18 mouse cellular contexts compared by ENCODE assay signal in the genomic region with DNA sequence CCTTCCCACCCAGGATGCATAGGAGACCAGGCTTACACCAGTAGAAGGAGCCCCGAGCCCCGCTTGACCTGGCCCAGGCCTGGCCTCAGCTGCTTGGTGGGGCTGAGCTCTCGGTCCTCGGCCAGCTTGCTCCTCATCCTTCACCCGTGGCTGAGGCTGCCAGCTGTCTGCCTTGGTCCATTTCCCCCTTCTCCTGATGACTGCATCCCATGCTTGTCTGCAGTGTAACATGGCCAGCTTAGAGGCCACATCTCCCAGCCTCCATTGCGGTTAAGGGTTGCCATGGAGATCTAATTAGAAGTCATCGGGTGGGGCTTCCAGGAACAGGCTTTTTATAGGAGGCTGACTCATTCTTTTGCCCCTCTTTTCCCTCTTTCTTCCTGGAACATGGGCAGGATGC. TPM values are rescaled to one million over a fixed set of nuclear protein-coding genes. Genes with fewer than 3 reads are reported as not detected.
DNase-seq lines count a peak whose midpoint lies in the region; ATAC-seq and TF ChIP-seq lines count a peak whose summit lies in the region.
"Had no signal": no experiment of that assay in that cellular context is flagged by ENCODE, and none has a peak within 500 bp of the region (broad histone marks: within the 10 kb centered on the region; RNA-seq: fewer than 3 reads in every experiment).

No protein-coding gene starts in this region.

- no peak overlapping the region for H3K9ac ChIP-seq in forebrain, embryonic 16.5 days (replicated peaks; ENCODE audit: low read depth, low read length)
- no peak overlapping the region for H3K9ac ChIP-seq in lung, embryonic 14.5 days
- H3K9ac ChIP-seq in midbrain, embryonic 14.5 days (replicated peaks; ENCODE audit: low read length), result no peak overlapping the region
- no peak overlapping the region for H3K9ac ChIP-seq in intestine, postnatal 0 days (ENCODE audit: low read depth, low read length)
- H3K9ac ChIP-seq: lung, embryonic 15.5 days had no signal

- WGBS in forebrain, embryonic 10.5 days, result 76% methylated on average over 7 of the region's 7 CpGs
- 50% methylated on average over 7 of the region's 7 CpGs for WGBS in forebrain, embryonic 16.5 days
- 43% methylated on average over 7 of the region's 7 CpGs for WGBS in lung, embryonic 14.5 days
- 42% methylated on average over 7 of the region's 7 CpGs for WGBS in midbrain, embryonic 14.5 days
- 53% methylated on average over 7 of the region's 7 CpGs for WGBS in intestine, postnatal 0 days

- H3K27me3 ChIP-seq in forebrain, embryonic 10.5 days (ENCODE audit: poor library complexity, severe bottlenecking), result peaks cover 85% of the 10 kb centered on the region
- H3K27me3 ChIP-seq in forebrain, embryonic 16.5 days (replicated peaks; ENCODE audit: control insufficient read depth, insufficient read depth, low read length), result no peaks in the 10 kb centered on the region
- 0 out of 2 replicates have a peak, but pooled peaks cover 5% of the 10 kb centered on the region for H3K27me3 ChIP-seq in lung, embryonic 14.5 days (ENCODE audit: insufficient read depth, low read length)
- H3K27me3 ChIP-seq in midbrain, embryonic 14.5 days (ENCODE audit: control insufficient read depth, insufficient read depth, low read length), result no peaks in the 10 kb centered on the region
- peaks cover 9% of the 10 kb centered on the region; the same call in 1 of the 2 replicates for H3K27me3 ChIP-seq in intestine, postnatal 0 days (replicated peaks; ENCODE audit: control insufficient read depth, insufficient read depth, low read length)

- no peaks in the 10 kb centered on the region for H3K36me3 ChIP-seq in forebrain, embryonic 10.5 days (replicated peaks)
- H3K36me3 ChIP-seq in forebrain, embryonic 16.5 days (ENCODE audit: control insufficient read depth, insufficient read depth), result no peaks in the 10 kb centered on the region
- no peaks in the 10 kb centered on the region for H3K36me3 ChIP-seq in lung, embryonic 14.5 days (ENCODE audit: insufficient read depth)
- H3K36me3 ChIP-seq in midbrain, embryonic 14.5 days (ENCODE audit: control insufficient read depth, insufficient read depth, low read length), result no peaks in the 10 kb centered on the region
- H3K36me3 ChIP-seq in intestine, postnatal 0 days (ENCODE audit: control insufficient read depth, insufficient read depth), result no peaks in the 10 kb centered on the region
- H3K36me3 ChIP-seq: embryonic facial prominence, embryonic 13.5 days; heart, embryonic 10.5 days; lung, embryonic 15.5 days had no signal

- peak overlapping the region; percentile 59; the same call in 1 of the 2 replicates for H3K27ac ChIP-seq in forebrain, embryonic 10.5 days
- H3K27ac ChIP-seq in forebrain, embryonic 16.5 days (ENCODE audit: low read length), result no peak overlapping the region
- no peak overlapping the region for H3K27ac ChIP-seq in lung, embryonic 14.5 days (ENCODE audit: low read depth)
- H3K27ac ChIP-seq in midbrain, embryonic 14.5 days (replicated peaks; ENCODE audit: low read depth, low read length), result 0 out of 2 replicates have a peak overlapping the region, but pooled peaks have one; percentile 8
- no peak overlapping the region; the same call in 1 of the 2 replicates for H3K27ac ChIP-seq in intestine, postnatal 0 days (ENCODE audit: low read depth, low read length)
- H3K27ac ChIP-seq: embryonic facial prominence, embryonic 13.5 days; heart, embryonic 10.5 days; lung, embryonic 15.5 days had no signal

- ATAC-seq in forebrain, embryonic 16.5 days, result no peak
- ATAC-seq in lung, embryonic 14.5 days (ENCODE audit: insufficient read depth), result no peak
- ATAC-seq in midbrain, embryonic 14.5 days (ENCODE audit: low FRiP score, low TSS enrichment), result no peak
- no peak for ATAC-seq in intestine, postnatal 0 days

- no peak for DNase-seq in forebrain, embryonic 10.5 days (ENCODE audit: extremely low spot score, low spot score)
- peak; percentile 4 for DNase-seq in lung, embryonic 14.5 days
- DNase-seq in lung, postnatal 25 days (ENCODE audit: low spot score), result no peak
- DNase-seq in brain, adult 2 months (ENCODE audit: low read depth, low spot score), result peak; percentile 80
- peak; percentile 55 for DNase-seq in midbrain, embryonic 14.5 days
- no peak for DNase-seq in adrenal gland, adult 18-20 months (ENCODE audit: low spot score in 2 of 2)
- DNase-seq: adrenal gland, postnatal 25 days; gastrocnemius, postnatal 25 days; kidney, adult 11 months; kidney, postnatal 36 days had no signal

- no peak for TF ChIP-seq CTCF in lung, embryonic 14.5 days (IDR thresholded peaks at IDR 0.05; ENCODE audit: low read depth)
- no peak for TF ChIP-seq CTCF in intestine, postnatal 0 days (IDR thresholded peaks at IDR 0.05; ENCODE audit: low read depth)

- H3K4me1 ChIP-seq in forebrain, embryonic 10.5 days, result peaks cover 49% of the 10 kb centered on the region
- H3K4me1 ChIP-seq in forebrain, embryonic 16.5 days (replicated peaks; ENCODE audit: control insufficient read depth, insufficient read depth, low read length), result peaks cover 21% of the 10 kb centered on the region
- no peaks in the 10 kb centered on the region for H3K4me1 ChIP-seq in lung, embryonic 14.5 days (ENCODE audit: insufficient read depth)
- H3K4me1 ChIP-seq in midbrain, embryonic 14.5 days (ENCODE audit: control insufficient read depth, insufficient read depth, low read length), result peaks cover 26% of the 10 kb centered on the region
- H3K4me1 ChIP-seq in intestine, postnatal 0 days (replicated peaks; ENCODE audit: control insufficient read depth, insufficient read depth, low read length), result no peaks in the 10 kb centered on the region
- H3K4me1 ChIP-seq: lung, embryonic 15.5 days had no signal

- H3K9me3 ChIP-seq in forebrain, embryonic 10.5 days, result no peaks in the 10 kb centered on the region
- no peaks in the 10 kb centered on the region for H3K9me3 ChIP-seq in forebrain, embryonic 16.5 days (ENCODE audit: control insufficient read depth, low read length)
- H3K9me3 ChIP-seq in lung, embryonic 14.5 days (ENCODE audit: low read depth, low read length), result no peaks in the 10 kb centered on the region
- H3K9me3 ChIP-seq in midbrain, embryonic 14.5 days (ENCODE audit: control insufficient read depth, low read length), result no peaks in the 10 kb centered on the region
- no peaks in the 10 kb centered on the region for H3K9me3 ChIP-seq in intestine, postnatal 0 days (ENCODE audit: control insufficient read depth)
- H3K9me3 ChIP-seq: embryonic facial prominence, embryonic 13.5 days; heart, embryonic 10.5 days; lung, embryonic 15.5 days; megakaryocyte, embryonic 14.5 days had no signal

- H3K4me3 ChIP-seq in forebrain, embryonic 10.5 days, result no peak overlapping the region
- H3K4me3 ChIP-seq in forebrain, embryonic 16.5 days (replicated peaks; ENCODE audit: low read length), result no peak overlapping the region
- no peak overlapping the region for H3K4me3 ChIP-seq in lung, embryonic 14.5 days (ENCODE audit: low read depth, low read length)
- H3K4me3 ChIP-seq in midbrain, embryonic 14.5 days (replicated peaks; ENCODE audit: low read depth, low read length), result no peak overlapping the region
- H3K4me3 ChIP-seq in intestine, postnatal 0 days (ENCODE audit: low read depth, low read length), result no peak overlapping the region
- H3K4me3 ChIP-seq: embryonic facial prominence, embryonic 13.5 days; heart, embryonic 10.5 days; lung, embryonic 15.5 days; megakaryocyte, embryonic 14.5 days had no signal

- H3K4me2 ChIP-seq in forebrain, embryonic 16.5 days (ENCODE audit: low read length), result no peak overlapping the region
- no peak overlapping the region for H3K4me2 ChIP-seq in lung, embryonic 14.5 days
- no peak overlapping the region for H3K4me2 ChIP-seq in midbrain, embryonic 14.5 days (ENCODE audit: low read length)
- H3K4me2 ChIP-seq in intestine, postnatal 0 days (replicated peaks; ENCODE audit: low read depth), result no peak overlapping the region
- H3K4me2 ChIP-seq: embryonic facial prominence, embryonic 13.5 days; liver, embryonic 11.5 days; lung, embryonic 15.5 days had no signal

RNA-seq across cellular contexts. Expression of gene Slc35c2, which starts 23.8 kb away (rescaled TPM):
- polyA plus RNA-seq in forebrain, embryonic 10.5 days (2016; fragmentation: Nextera tagmentation; extraction: Ambion mirVana), result 74.9 and 75.4 TPM in 2 replicates
- 60.3 and 62.4 TPM in 2 replicates for polyA plus RNA-seq in forebrain, embryonic 16.5 days (2015; fragmentation: Nextera tagmentation; extraction: Ambion mirVana)
- polyA plus RNA-seq in lung, embryonic 14.5 days (2014; fragmentation: Nextera tagmentation; extraction: Ambion mirVana), result 51.9 and 52.3 TPM in 2 replicates
- polyA plus RNA-seq in midbrain, embryonic 14.5 days (2014; fragmentation: Nextera tagmentation; extraction: Ambion mirVana), result 60.8 and 65.2 TPM in 2 replicates
- polyA plus RNA-seq in intestine, postnatal 0 days (2015; fragmentation: Nextera tagmentation; extraction: Ambion mirVana), result 199 and 209 TPM in 2 replicates
- total RNA-seq in adrenal gland, adult 18-20 months (2021), result 10 to 100 TPM; 30.7 to 50.1 TPM

RNA-seq across cellular contexts. Expression of gene Cdh22, which starts 29.2 kb away (rescaled TPM):
- polyA plus RNA-seq in forebrain, embryonic 10.5 days (2016; fragmentation: Nextera tagmentation; extraction: Ambion mirVana), result 2.8 and 3.1 TPM in 2 replicates
- polyA plus RNA-seq in forebrain, embryonic 16.5 days (2015; fragmentation: Nextera tagmentation; extraction: Ambion mirVana), result 3.7 and 5.6 TPM in 2 replicates
- polyA plus RNA-seq in lung, embryonic 14.5 days (2014; fragmentation: Nextera tagmentation; extraction: Ambion mirVana), result 0.72 and 1.5 TPM in 2 replicates
- 15.8 and 18.4 TPM in 2 replicates for polyA plus RNA-seq in midbrain, embryonic 14.5 days (2014; fragmentation: Nextera tagmentation; extraction: Ambion mirVana)
- 0.25 and 0.41 TPM in 2 replicates for polyA plus RNA-seq in intestine, postnatal 0 days (2015; fragmentation: Nextera tagmentation; extraction: Ambion mirVana)
- 1 to 10 TPM; 1.4 to 1.7 TPM for total RNA-seq in adrenal gland, adult 18-20 months (2021)
- total RNA-seq: common myeloid progenitor, adult 5-6 weeks had no signal

Comparison
In these comparisons a context has a peak if more than half of its experiments do, and no peak if none do; other contexts are left out.
1. DNase-seq: peak in lung, embryonic 14.5 days (single experiment), brain, adult 2 months (single experiment) and midbrain, embryonic 14.5 days (single experiment); none in forebrain, embryonic 10.5 days (single experiment), lung, postnatal 25 days (single experiment) and adrenal gland, adult 18-20 months (0 of 2).
2. H3K27ac ChIP-seq: peak in forebrain, embryonic 10.5 days (single experiment) and midbrain, embryonic 14.5 days (single experiment); none in forebrain, embryonic 16.5 days (single experiment), lung, embryonic 14.5 days (single experiment) and intestine, postnatal 0 days (single experiment).